Mouse (Mus musculus): ENCODE measurements around the gene Ip6k2. TPM values are rescaled to one million over a fixed set of nuclear protein-coding genes. Genes with fewer than 3 reads are reported as not detected.

Gene Ip6k2
- polyA plus RNA-seq, 2 experiments: 119 to 265 TPM

DNA sequence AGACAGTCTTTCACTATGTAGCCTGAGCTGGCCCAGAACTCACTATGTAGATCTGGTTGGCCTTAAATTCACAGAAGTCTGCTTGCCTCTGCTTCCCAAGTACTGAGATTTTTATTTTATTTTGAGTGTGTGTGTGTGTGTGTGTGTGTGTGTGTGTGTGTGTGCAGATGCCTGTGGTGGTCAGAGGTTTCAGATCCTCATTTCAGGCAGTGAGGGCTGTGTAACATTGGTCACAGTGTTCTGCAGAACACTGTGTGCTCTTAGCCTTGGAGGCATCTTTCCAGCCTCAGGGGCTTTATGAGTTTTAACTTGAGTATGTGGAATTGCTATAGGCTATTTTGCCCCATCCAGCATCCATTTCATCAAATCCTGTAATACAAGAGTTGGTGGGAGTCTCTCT is 22.0 kb upstream of the Ip6k2 start:
- TF ChIP-seq POLR2A (IDR thresholded peaks at IDR 0.05; ENCODE audit: borderline replicate concordance, extremely low read depth, insufficient read depth, insufficient read length): no peak
- no peak for DNase-seq (ENCODE audit: low spot score)
- Histone ChIP-seq H3K4me1 (ENCODE audit: control insufficient read depth, insufficient read depth, low read length) (no peaks in the 10 kb centered on the region), H3K9me3 (ENCODE audit: control insufficient read depth, low read length) (no peaks in the 10 kb centered on the region), H3K4me2 (replicated peaks; ENCODE audit: low read depth, low read length, severe bottlenecking) (no peak overlapping the region), H3K9ac (ENCODE audit: low read depth, low read length, severe bottlenecking) (no peak overlapping the region), H3K27me3 (ENCODE audit: control insufficient read depth, insufficient read depth, low read length) (no peaks in the 10 kb centered on the region), H3K4me3 (replicated peaks; ENCODE audit: low read length) (no peak overlapping the region), H3K36me3 (ENCODE audit: control insufficient read depth, insufficient read depth, low read length) (no peaks in the 10 kb centered on the region), H3K27ac (replicated peaks; ENCODE audit: low read depth, low read length) (no peak overlapping the region)
- ATAC-seq (ENCODE audit: low FRiP score, low read depth): no peak

- H3K9ac ChIP-seq (ENCODE audit: low read depth, low read length, severe bottlenecking): no peak overlapping the region
- no peaks in the 10 kb centered on the region for H3K36me3 ChIP-seq (ENCODE audit: control insufficient read depth, insufficient read depth, low read length)
- H3K9me3 ChIP-seq (ENCODE audit: control insufficient read depth, low read length): no peaks in the 10 kb centered on the region
- no peak overlapping the region for H3K27ac ChIP-seq (replicated peaks; ENCODE audit: low read depth, low read length)
- H3K4me2 ChIP-seq (replicated peaks; ENCODE audit: low read depth, low read length, severe bottlenecking): no peak overlapping the region
- no peaks in the 10 kb centered on the region for H3K27me3 ChIP-seq (ENCODE audit: control insufficient read depth, insufficient read depth, low read length)
- no peak for DNase-seq (ENCODE audit: low spot score)
- no peaks in the 10 kb centered on the region for H3K4me1 ChIP-seq (ENCODE audit: control insufficient read depth, insufficient read depth, low read length)
- WGBS: 79% methylated on average over 10 of the region's 10 CpGs
- no peak for ATAC-seq (ENCODE audit: low FRiP score, low read depth)
- no peak overlapping the region for H3K4me3 ChIP-seq (replicated peaks; ENCODE audit: low read length)
- no peak for TF ChIP-seq POLR2A (IDR thresholded peaks at IDR 0.05; ENCODE audit: borderline replicate concordance, extremely low read depth, insufficient read depth, insufficient read length)
Measured at GRCm38 (mm10) chr9:108764971-108765370, 18.6 kb upstream of the Ip6k2 start.

DNA sequence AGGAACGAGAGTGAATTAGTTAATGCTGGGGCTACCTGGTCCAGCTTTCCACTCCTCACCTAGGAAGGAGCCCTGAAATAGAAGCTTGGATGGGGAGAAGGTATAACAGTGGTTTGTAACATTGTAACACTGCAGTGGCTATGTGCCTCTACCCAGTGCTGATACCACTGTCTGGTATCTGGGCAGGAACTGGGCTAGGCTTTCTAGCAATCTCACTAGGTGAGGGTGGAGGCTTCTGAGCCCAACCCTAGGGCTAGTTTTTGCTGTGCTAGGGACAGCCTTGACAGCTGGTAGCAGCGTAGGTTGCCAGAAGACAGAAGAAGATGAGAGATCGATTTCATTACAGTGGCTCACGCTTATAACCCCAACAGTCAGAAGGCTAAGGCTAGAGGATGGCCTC is 7.0 kb upstream of the Ip6k2 start:
- 78% methylated on average over 4 of the region's 4 CpGs for WGBS
- DNase-seq (ENCODE audit: low spot score) (no peak), ATAC-seq (ENCODE audit: low FRiP score, low read depth) (no peak)
- H3K36me3 ChIP-seq (ENCODE audit: control insufficient read depth, insufficient read depth, low read length): no peaks in the 10 kb centered on the region
- H3K27me3 ChIP-seq (ENCODE audit: control insufficient read depth, insufficient read depth, low read length): no peaks in the 10 kb centered on the region
- no peaks in the 10 kb centered on the region for H3K4me1 ChIP-seq (ENCODE audit: control insufficient read depth, insufficient read depth, low read length)
- no peak for TF ChIP-seq POLR2A (IDR thresholded peaks at IDR 0.05; ENCODE audit: borderline replicate concordance, extremely low read depth, insufficient read depth, insufficient read length)
- H3K27ac ChIP-seq (replicated peaks; ENCODE audit: low read depth, low read length): no peak overlapping the region
- no peak overlapping the region for H3K4me3 ChIP-seq (replicated peaks; ENCODE audit: low read length)
- peaks cover 7% of the 10 kb centered on the region; the same call in 1 of the 2 replicates for H3K9me3 ChIP-seq (ENCODE audit: control insufficient read depth, low read length)
- H3K4me2 ChIP-seq (replicated peaks; ENCODE audit: low read depth, low read length, severe bottlenecking): no peak overlapping the region
- H3K9ac ChIP-seq (ENCODE audit: low read depth, low read length, severe bottlenecking): no peak overlapping the region

DNA sequence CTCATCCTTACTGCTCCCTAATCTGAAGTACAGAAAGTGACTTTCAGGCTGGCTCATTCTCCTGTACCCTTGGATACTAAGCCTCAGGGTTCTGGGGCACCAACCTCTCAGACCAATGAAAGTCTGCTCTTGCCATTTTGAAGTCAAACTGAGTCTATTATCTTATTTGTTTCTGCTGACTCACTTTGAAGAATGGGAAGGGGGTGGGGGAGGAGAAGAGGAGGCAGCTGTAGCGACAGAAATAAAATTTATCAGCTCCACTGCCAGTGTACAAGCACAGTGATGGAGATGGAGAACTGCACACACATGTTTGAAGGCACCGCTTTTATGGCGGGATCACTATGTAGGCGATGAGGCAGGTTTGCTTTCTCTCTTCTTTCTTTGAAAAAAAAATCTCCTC is 6.3 kb upstream of the Ip6k2 start:
- 81% methylated on average over 4 of the region's 4 CpGs for WGBS
- DNase-seq (ENCODE audit: low spot score): no peak

DNA sequence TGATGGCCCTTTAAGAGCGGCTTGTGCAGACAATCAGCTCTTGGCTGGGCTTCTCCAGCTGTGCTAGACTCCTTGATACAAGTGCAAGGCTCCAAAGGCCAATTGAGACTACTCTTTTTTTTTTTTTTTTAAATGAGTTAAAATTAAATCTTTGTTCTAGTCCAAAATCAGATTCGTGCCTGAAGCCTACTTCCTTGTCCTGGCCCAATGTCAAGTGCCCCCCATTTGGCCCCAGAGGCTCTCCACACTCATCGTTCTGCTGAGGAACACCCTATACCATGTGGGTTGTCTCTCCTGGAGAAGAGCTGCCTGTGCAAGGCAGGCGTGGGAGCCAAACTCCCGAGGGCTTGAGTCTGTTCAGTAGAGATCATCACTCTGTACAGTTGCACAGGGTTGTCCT is 2.6 kb upstream of the Ip6k2 start:
- 0 out of 2 replicates have a peak, but pooled peaks cover 2% of the 10 kb centered on the region for H3K36me3 ChIP-seq (ENCODE audit: control insufficient read depth, insufficient read depth, low read length)
- no peak overlapping the region for H3K4me2 ChIP-seq (replicated peaks; ENCODE audit: low read depth, low read length, severe bottlenecking)
- WGBS: 59% methylated on average over 5 of the region's 5 CpGs
- H3K27me3 ChIP-seq (ENCODE audit: control insufficient read depth, insufficient read depth, low read length): no peaks in the 10 kb centered on the region
- peaks cover 11% of the 10 kb centered on the region for H3K4me1 ChIP-seq (ENCODE audit: control insufficient read depth, insufficient read depth, low read length)
- no peak overlapping the region for H3K27ac ChIP-seq (replicated peaks; ENCODE audit: low read depth, low read length)
- no peak for ATAC-seq (ENCODE audit: low FRiP score, low read depth)
- no peak for DNase-seq (ENCODE audit: low spot score)
- no peak for TF ChIP-seq POLR2A (IDR thresholded peaks at IDR 0.05; ENCODE audit: borderline replicate concordance, extremely low read depth, insufficient read depth, insufficient read length)
- H3K9ac ChIP-seq (ENCODE audit: low read depth, low read length, severe bottlenecking): no peak overlapping the region
- H3K9me3 ChIP-seq (ENCODE audit: control insufficient read depth, low read length): no peaks in the 10 kb centered on the region
- no peak overlapping the region for H3K4me3 ChIP-seq (replicated peaks; ENCODE audit: low read length)

More for the DNA sequence above, 6.3 kb upstream of the Ip6k2 start:
- Histone ChIP-seq H3K9me3 (ENCODE audit: control insufficient read depth, low read length) (peaks cover 7% of the 10 kb centered on the region; the same call in 1 of the 2 replicates), H3K9ac (ENCODE audit: low read depth, low read length, severe bottlenecking) (no peak overlapping the region), H3K4me3 (replicated peaks; ENCODE audit: low read length) (no peak overlapping the region), H3K36me3 (ENCODE audit: control insufficient read depth, insufficient read depth, low read length) (no peaks in the 10 kb centered on the region), H3K27ac (replicated peaks; ENCODE audit: low read depth, low read length) (no peak overlapping the region), H3K4me1 (ENCODE audit: control insufficient read depth, insufficient read depth, low read length) (no peaks in the 10 kb centered on the region), H3K4me2 (replicated peaks; ENCODE audit: low read depth, low read length, severe bottlenecking) (no peak overlapping the region), H3K27me3 (ENCODE audit: control insufficient read depth, insufficient read depth, low read length) (no peaks in the 10 kb centered on the region)
- ATAC-seq (ENCODE audit: low FRiP score, low read depth): no peak
- TF ChIP-seq POLR2A (IDR thresholded peaks at IDR 0.05; ENCODE audit: borderline replicate concordance, extremely low read depth, insufficient read depth, insufficient read length): no peak

- no peak overlapping the region for H3K4me3 ChIP-seq (replicated peaks; ENCODE audit: low read length)
- no peaks in the 10 kb centered on the region for H3K27me3 ChIP-seq (ENCODE audit: control insufficient read depth, insufficient read depth, low read length)
- peaks cover 14% of the 10 kb centered on the region for H3K4me1 ChIP-seq (ENCODE audit: control insufficient read depth, insufficient read depth, low read length)
- H3K4me2 ChIP-seq (replicated peaks; ENCODE audit: low read depth, low read length, severe bottlenecking): no peak overlapping the region
- DNase-seq (ENCODE audit: low spot score) (no peak), ATAC-seq (ENCODE audit: low FRiP score, low read depth) (no peak)
- H3K9ac ChIP-seq (ENCODE audit: low read depth, low read length, severe bottlenecking): no peak overlapping the region
- 0 out of 2 replicates have a peak, but pooled peaks cover 3% of the 10 kb centered on the region for H3K36me3 ChIP-seq (ENCODE audit: control insufficient read depth, insufficient read depth, low read length)
- WGBS: 67% methylated on average over 4 of the region's 4 CpGs
- no peak overlapping the region for H3K27ac ChIP-seq (replicated peaks; ENCODE audit: low read depth, low read length)
- TF ChIP-seq POLR2A (IDR thresholded peaks at IDR 0.05; ENCODE audit: borderline replicate concordance, extremely low read depth, insufficient read depth, insufficient read length): no peak
- H3K9me3 ChIP-seq (ENCODE audit: control insufficient read depth, low read length): no peaks in the 10 kb centered on the region
Measured at GRCm38 (mm10) chr9:108781891-108782290, 1.7 kb upstream of the Ip6k2 start.
